Comparison of ENCODE assay signal across 13 mouse cellular contexts in the genomic region with DNA sequence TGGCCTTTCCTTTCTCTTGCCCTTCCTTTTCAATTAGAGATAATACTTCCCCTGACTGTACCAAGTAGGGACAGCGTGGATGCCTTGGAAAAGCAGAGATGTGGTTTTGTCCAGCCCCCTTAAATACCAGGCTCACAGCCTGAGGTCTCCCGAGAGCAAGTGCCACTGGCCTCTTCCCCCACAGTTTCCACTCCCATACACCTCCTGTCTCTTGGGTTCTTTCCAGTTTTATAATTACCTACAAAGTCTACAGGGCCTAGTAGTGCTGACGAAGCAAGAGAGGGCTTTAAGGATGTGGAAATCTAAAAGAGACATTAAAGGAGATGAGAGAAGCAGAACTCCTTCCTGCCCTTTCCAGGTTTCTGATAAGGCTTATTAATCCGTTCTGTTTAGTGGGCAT. TPM values are rescaled to one million over a fixed set of nuclear protein-coding genes. Genes with fewer than 3 reads are reported as not detected.
DNase-seq lines count a peak whose midpoint lies in the region; ATAC-seq lines count a peak whose summit lies in the region.
"Had no signal": no experiment of that assay in that cellular context is flagged by ENCODE, and none has a peak within 500 bp of the region (broad histone marks: within the 10 kb centered on the region; RNA-seq: fewer than 3 reads in every experiment).

No protein-coding gene starts in this region.

- H3K27ac ChIP-seq in heart, embryonic 14.5 days (replicated peaks in 1 of 2; ENCODE audit: control insufficient read depth in 1 of 2, insufficient read depth in 1 of 2, low read depth in 2 of 2, low read length in 2 of 2): peak overlapping the region; percentile 5 to 24; a peak in 3 of 4 replicates
- no peak overlapping the region; the same call in 1 of the 2 replicates for H3K27ac ChIP-seq in heart, embryonic 11.5 days (ENCODE audit: low read depth, low read length)
- H3K27ac ChIP-seq in forebrain, embryonic 14.5 days (ENCODE audit: low read depth, low read length): peak overlapping the region; percentile 70
- H3K27ac ChIP-seq in midbrain, embryonic 12.5 days (replicated peaks): peak overlapping the region; percentile 77
- H3K27ac ChIP-seq: liver, embryonic 15.5 days had no signal

- no peak overlapping the region for H3K4me2 ChIP-seq in heart, embryonic 14.5 days (ENCODE audit: low read length)
- H3K4me2 ChIP-seq in heart, embryonic 11.5 days: no peak overlapping the region
- H3K4me2 ChIP-seq in forebrain, embryonic 14.5 days (ENCODE audit: low read length): no peak overlapping the region
- H3K4me2 ChIP-seq in midbrain, embryonic 12.5 days (replicated peaks): no peak overlapping the region
- H3K4me2 ChIP-seq: liver, embryonic 15.5 days had no signal

- no peak overlapping the region for H3K9ac ChIP-seq in heart, embryonic 14.5 days (ENCODE audit: low read length)
- H3K9ac ChIP-seq in heart, embryonic 11.5 days (ENCODE audit: low read depth, low read length): no peak overlapping the region
- no peak overlapping the region; the same call in 1 of the 2 replicates for H3K9ac ChIP-seq in forebrain, embryonic 14.5 days (ENCODE audit: low read length)
- H3K9ac ChIP-seq in midbrain, embryonic 12.5 days (replicated peaks): no peak overlapping the region; the same call in 1 of the 2 replicates
- H3K9ac ChIP-seq: liver, embryonic 15.5 days had no signal

- no peaks in the 10 kb centered on the region for H3K9me3 ChIP-seq in heart, embryonic 14.5 days (ENCODE audit: control insufficient read depth, low read length)
- no peaks in the 10 kb centered on the region for H3K9me3 ChIP-seq in heart, embryonic 11.5 days (replicated peaks; ENCODE audit: control insufficient read depth, low read length)
- H3K9me3 ChIP-seq in forebrain, embryonic 14.5 days (replicated peaks; ENCODE audit: control insufficient read depth, low read length): no peaks in the 10 kb centered on the region
- H3K9me3 ChIP-seq in midbrain, embryonic 12.5 days: no peaks in the 10 kb centered on the region
- H3K9me3 ChIP-seq: liver, embryonic 15.5 days had no signal

- peaks cover 80% of the 10 kb centered on the region for H3K36me3 ChIP-seq in heart, embryonic 14.5 days (ENCODE audit: control insufficient read depth, insufficient read depth, low read length)
- peaks cover 30% of the 10 kb centered on the region for H3K36me3 ChIP-seq in heart, embryonic 11.5 days (ENCODE audit: control insufficient read depth, insufficient read depth, low read length)
- H3K36me3 ChIP-seq in forebrain, embryonic 14.5 days (ENCODE audit: control insufficient read depth, insufficient read depth, low read length): peaks cover 70% of the 10 kb centered on the region
- peaks cover 67% of the 10 kb centered on the region for H3K36me3 ChIP-seq in midbrain, embryonic 12.5 days

- peak; percentile 43 for DNase-seq in brain, adult 2 months (ENCODE audit: low read depth, low spot score)
- DNase-seq in forebrain, embryonic 14.5 days (ENCODE audit: low spot score): peak; percentile 1
- DNase-seq in embryo, embryonic 10.5 days (ENCODE audit: low spot score): no peak
- DNase-seq in left cerebral cortex, postnatal 14 days (ENCODE audit: low spot score in 2 of 2): no peak
- DNase-seq in adrenal gland, adult 2 months: no peak
- DNase-seq: cerebellum, postnatal 10 days; left cerebral cortex, postnatal 4 days had no signal

- H3K4me1 ChIP-seq in heart, embryonic 14.5 days (ENCODE audit: control insufficient read depth in 2 of 2, insufficient read depth in 2 of 2, low read length in 2 of 2): no peaks in the 10 kb centered on the region; a peak in 1 of 4 replicates
- peaks cover 8% of the 10 kb centered on the region; the same call in 1 of the 2 replicates for H3K4me1 ChIP-seq in heart, embryonic 11.5 days (ENCODE audit: control insufficient read depth, insufficient read depth, low read length)
- peaks cover 3% of the 10 kb centered on the region; the same call in 1 of the 2 replicates for H3K4me1 ChIP-seq in forebrain, embryonic 14.5 days (ENCODE audit: control insufficient read depth, insufficient read depth, low read length)
- H3K4me1 ChIP-seq in midbrain, embryonic 12.5 days: peaks cover 13% of the 10 kb centered on the region
- H3K4me1 ChIP-seq: liver, embryonic 15.5 days had no signal

- intact Hi-C loops in left cerebral cortex, postnatal 14 days (cut with DNase I): no loop called here

- no peak for ATAC-seq in heart, embryonic 14.5 days (ENCODE audit: insufficient number of reproducible peaks, insufficient read depth, low FRiP score, low read depth)
- no peak for ATAC-seq in heart, embryonic 11.5 days (replicated peaks; ENCODE audit: insufficient number of reproducible peaks, low FRiP score, low TSS enrichment)
- ATAC-seq in forebrain, embryonic 14.5 days: no peak
- ATAC-seq in midbrain, embryonic 12.5 days (ENCODE audit: low FRiP score, low read depth): no peak
- ATAC-seq: CD4-positive, CD25-positive, alpha-beta regulatory T cell, adult 4 months; intestine, embryonic 16.5 days had no signal

- no peak overlapping the region for H3K4me3 ChIP-seq in heart, embryonic 14.5 days (ENCODE audit: control insufficient read depth in 1 of 2, insufficient read depth in 1 of 2, low read depth in 1 of 2, low read length in 2 of 2)
- H3K4me3 ChIP-seq in heart, embryonic 11.5 days (ENCODE audit: low read depth, low read length): no peak overlapping the region
- no peak overlapping the region for H3K4me3 ChIP-seq in forebrain, embryonic 14.5 days (ENCODE audit: low read depth, low read length)
- H3K4me3 ChIP-seq in midbrain, embryonic 12.5 days: no peak overlapping the region
- H3K4me3 ChIP-seq: liver, embryonic 15.5 days had no signal

- H3K27me3 ChIP-seq in heart, embryonic 14.5 days (ENCODE audit: control insufficient read depth, insufficient read depth, low read length): no peaks in the 10 kb centered on the region
- H3K27me3 ChIP-seq in heart, embryonic 11.5 days (ENCODE audit: control insufficient read depth, insufficient read depth, low read length): no peaks in the 10 kb centered on the region
- H3K27me3 ChIP-seq in forebrain, embryonic 14.5 days (replicated peaks; ENCODE audit: control insufficient read depth, insufficient read depth, low read length): no peaks in the 10 kb centered on the region
- H3K27me3 ChIP-seq in midbrain, embryonic 12.5 days: no peaks in the 10 kb centered on the region
- H3K27me3 ChIP-seq: liver, embryonic 15.5 days had no signal

- WGBS in heart, embryonic 14.5 days: 34% methylated on average over 4 of the region's 4 CpGs
- WGBS in heart, embryonic 11.5 days (ENCODE audit: insufficient replicate concordance): 47% methylated on average over 4 of the region's 4 CpGs
- WGBS in forebrain, embryonic 14.5 days: 27% methylated on average over 4 of the region's 4 CpGs
- 34% methylated on average over 4 of the region's 4 CpGs for WGBS in midbrain, embryonic 12.5 days

RNA-seq across cellular contexts. Expression of a gene that starts 17.5 kb away (rescaled TPM):
- polyA plus RNA-seq in heart, embryonic 14.5 days (2014; fragmentation: Nextera tagmentation; extraction: Ambion mirVana): 11.5 and 16.6 TPM in 2 replicates
- polyA plus RNA-seq in heart, embryonic 11.5 days (2014; fragmentation: Nextera tagmentation; extraction: Ambion mirVana): 2.9 TPM in 2 replicates
- 0.15 and 0.30 TPM in 2 replicates for polyA plus RNA-seq in forebrain, embryonic 14.5 days (2014; fragmentation: Nextera tagmentation; extraction: Ambion mirVana)
- polyA plus RNA-seq in midbrain, embryonic 12.5 days (2016; fragmentation: Nextera tagmentation; extraction: Ambion mirVana): 0.27 and 0.51 TPM in 2 replicates
- total RNA-seq in left cerebral cortex, postnatal 14 days (2021): under 1 TPM; 0.31 to 0.44 TPM
- total RNA-seq in adrenal gland, adult 2 months (2021): 1 to 10 TPM in 1 of 2 experiments, under 1 TPM in 1; 0.43 to 1.7 TPM
- 0.18 TPM in 1 of 2 replicates, not detected in the other for polyA plus RNA-seq in adrenal gland, adult 2 months (2012; rRNA removed)

RNA-seq across cellular contexts. Expression of a gene that starts 40.4 kb away (rescaled TPM):
- polyA plus RNA-seq in heart, embryonic 14.5 days (2014; fragmentation: Nextera tagmentation; extraction: Ambion mirVana): 61.2 and 66.6 TPM in 2 replicates
- 75.0 and 79.4 TPM in 2 replicates for polyA plus RNA-seq in heart, embryonic 11.5 days (2014; fragmentation: Nextera tagmentation; extraction: Ambion mirVana)
- 99.7 and 107 TPM in 2 replicates for polyA plus RNA-seq in forebrain, embryonic 14.5 days (2014; fragmentation: Nextera tagmentation; extraction: Ambion mirVana)
- 96.4 and 97.8 TPM in 2 replicates for polyA plus RNA-seq in midbrain, embryonic 12.5 days (2016; fragmentation: Nextera tagmentation; extraction: Ambion mirVana)
- total RNA-seq in left cerebral cortex, postnatal 14 days (2021): 10 to 100 TPM; 46.2 to 48.0 TPM
- total RNA-seq in adrenal gland, adult 2 months (2021): 10 to 100 TPM; 46.7 to 52.3 TPM
- 18.8 and 25.2 TPM in 2 replicates for polyA plus RNA-seq in adrenal gland, adult 2 months (2012; rRNA removed)

Comparison
In these comparisons a context has a peak if more than half of its experiments do, and no peak if none do; other contexts are left out.
1. DNase-seq: peak in brain, adult 2 months (single experiment) and forebrain, embryonic 14.5 days (single experiment); none in embryo, embryonic 10.5 days (single experiment), left cerebral cortex, postnatal 14 days (0 of 2) and adrenal gland, adult 2 months (single experiment).